Mouse (Mus musculus): ENCODE results near the gene Prn. TPM values are rescaled to one million over a fixed set of nuclear protein-coding genes. Genes with fewer than 3 reads are reported as not detected.
A peak's percentile ranks its signal among the peaks of the same experiment; 100 is the strongest.

The Prn gene
- polyA plus RNA-seq, 1 experiment from 2014 or later: not detected

- no peak overlapping the region for H3K4me3 ChIP-seq (replicated peaks; ENCODE audit: low read length)
- no peak overlapping the region for H3K9ac ChIP-seq (replicated peaks; ENCODE audit: low read depth, low read length)
- no peaks in the 10 kb centered on the region for H3K9me3 ChIP-seq (ENCODE audit: control insufficient read depth, low read length)
- H3K27ac ChIP-seq (ENCODE audit: low read length): no peak overlapping the region
- 0 out of 2 replicates have a peak, but pooled peaks cover 8% of the 10 kb centered on the region for H3K27me3 ChIP-seq (replicated peaks; ENCODE audit: control insufficient read depth, insufficient read depth, low read length)
- no peak for ATAC-seq
- H3K36me3 ChIP-seq (ENCODE audit: control insufficient read depth, insufficient read depth): no peaks in the 10 kb centered on the region
- peaks cover 12% of the 10 kb centered on the region; the same call in 1 of the 2 replicates for H3K4me1 ChIP-seq (replicated peaks; ENCODE audit: control insufficient read depth, insufficient read depth, low read length)
- no peak overlapping the region for H3K4me2 ChIP-seq (ENCODE audit: low read length)
- 54% methylated on average over 2 of the region's 2 CpGs for WGBS
Observed at GRCm38 (mm10) chr2:131952456-131952855, 42.7 kb downstream of the Prn start.

- WGBS: 26% methylated on average over 29 of the region's 29 CpGs
- Histone ChIP-seq H3K27ac (ENCODE audit: low read length) (no peak overlapping the region), H3K9me3 (ENCODE audit: control insufficient read depth, low read length) (no peaks in the 10 kb centered on the region)
Observed at GRCm38 (mm10) chr2:131952961-131953538, 43.3 kb downstream of the Prn start.

GRCm38 (mm10) chr2:131953711-131954110, 44.0 kb downstream of the Prn start:
- Histone ChIP-seq H3K4me2 (ENCODE audit: low read length) (no peak overlapping the region), H3K9ac (replicated peaks; ENCODE audit: low read depth, low read length) (no peak overlapping the region), H3K27ac (ENCODE audit: low read length) (no peak overlapping the region), H3K36me3 (ENCODE audit: control insufficient read depth, insufficient read depth) (no peaks in the 10 kb centered on the region), H3K4me3 (replicated peaks; ENCODE audit: low read length) (no peak overlapping the region), H3K27me3 (replicated peaks; ENCODE audit: control insufficient read depth, insufficient read depth, low read length) (0 out of 2 replicates have a peak, but pooled peaks cover 8% of the 10 kb centered on the region), H3K9me3 (ENCODE audit: control insufficient read depth, low read length) (no peaks in the 10 kb centered on the region), H3K4me1 (replicated peaks; ENCODE audit: control insufficient read depth, insufficient read depth, low read length) (peaks cover 12% of the 10 kb centered on the region; the same call in 1 of the 2 replicates)
- ATAC-seq: no peak
- 91% methylated on average over 4 of the region's 4 CpGs for WGBS

More at GRCm38 (mm10) chr2:131952961-131953538, 43.3 kb downstream of the Prn start:
- Histone ChIP-seq H3K4me1 (replicated peaks; ENCODE audit: control insufficient read depth, insufficient read depth, low read length) (peaks cover 12% of the 10 kb centered on the region; the same call in 1 of the 2 replicates), H3K36me3 (ENCODE audit: control insufficient read depth, insufficient read depth) (no peaks in the 10 kb centered on the region), H3K4me3 (replicated peaks; ENCODE audit: low read length) (no peak overlapping the region; the same call in 1 of the 2 replicates), H3K4me2 (ENCODE audit: low read length) (peak overlapping the region; percentile 34), H3K9ac (replicated peaks; ENCODE audit: low read depth, low read length) (no peak overlapping the region), H3K27me3 (replicated peaks; ENCODE audit: control insufficient read depth, insufficient read depth, low read length) (0 out of 2 replicates have a peak, but pooled peaks cover 8% of the 10 kb centered on the region)
- no peak for ATAC-seq

GRCm38 (mm10) chr2:131954835-131955234, 45.1 kb downstream of the Prn start:
- H3K27ac ChIP-seq (ENCODE audit: low read length): no peak overlapping the region
- peaks cover 12% of the 10 kb centered on the region; the same call in 1 of the 2 replicates for H3K4me1 ChIP-seq (replicated peaks; ENCODE audit: control insufficient read depth, insufficient read depth, low read length)
- peak overlapping the region; percentile 77 for H3K4me2 ChIP-seq (ENCODE audit: low read length)
- peak; percentile 37 for ATAC-seq
- H3K4me3 ChIP-seq (replicated peaks; ENCODE audit: low read length): peak overlapping the region; percentile 45
- H3K9ac ChIP-seq (replicated peaks; ENCODE audit: low read depth, low read length): peak overlapping the region; percentile 27
- WGBS: 61% methylated on average over 9 of the region's 9 CpGs
- H3K9me3 ChIP-seq (ENCODE audit: control insufficient read depth, low read length): no peaks in the 10 kb centered on the region
- no peaks in the 10 kb centered on the region for H3K36me3 ChIP-seq (ENCODE audit: control insufficient read depth, insufficient read depth)
- 0 out of 2 replicates have a peak, but pooled peaks cover 8% of the 10 kb centered on the region for H3K27me3 ChIP-seq (replicated peaks; ENCODE audit: control insufficient read depth, insufficient read depth, low read length)

GRCm38 (mm10) chr2:131955264-131955663, 45.5 kb downstream of the Prn start:
- peak overlapping the region; percentile 77 for H3K4me2 ChIP-seq (ENCODE audit: low read length)
- H3K4me3 ChIP-seq (replicated peaks; ENCODE audit: low read length): peak overlapping the region; percentile 45
- no peaks in the 10 kb centered on the region for H3K9me3 ChIP-seq (ENCODE audit: control insufficient read depth, low read length)
- H3K27ac ChIP-seq (ENCODE audit: low read length): no peak overlapping the region
- H3K4me1 ChIP-seq (replicated peaks; ENCODE audit: control insufficient read depth, insufficient read depth, low read length): peaks cover 12% of the 10 kb centered on the region; the same call in 1 of the 2 replicates
- WGBS: 5% methylated on average over 17 of the region's 17 CpGs
- H3K27me3 ChIP-seq (replicated peaks; ENCODE audit: control insufficient read depth, insufficient read depth, low read length): 0 out of 2 replicates have a peak, but pooled peaks cover 8% of the 10 kb centered on the region
- peak; percentile 78 for ATAC-seq
- H3K9ac ChIP-seq (replicated peaks; ENCODE audit: low read depth, low read length): peak overlapping the region; percentile 27
- no peaks in the 10 kb centered on the region for H3K36me3 ChIP-seq (ENCODE audit: control insufficient read depth, insufficient read depth)

- Histone ChIP-seq H3K4me3 (replicated peaks; ENCODE audit: low read length) (no peak overlapping the region), H3K4me1 (replicated peaks; ENCODE audit: control insufficient read depth, insufficient read depth, low read length) (peaks cover 12% of the 10 kb centered on the region; the same call in 1 of the 2 replicates), H3K9me3 (ENCODE audit: control insufficient read depth, low read length) (no peaks in the 10 kb centered on the region), H3K27me3 (replicated peaks; ENCODE audit: control insufficient read depth, insufficient read depth, low read length) (0 out of 2 replicates have a peak, but pooled peaks cover 8% of the 10 kb centered on the region), H3K36me3 (ENCODE audit: control insufficient read depth, insufficient read depth) (no peaks in the 10 kb centered on the region), H3K9ac (replicated peaks; ENCODE audit: low read depth, low read length) (no peak overlapping the region), H3K4me2 (ENCODE audit: low read length) (no peak overlapping the region), H3K27ac (ENCODE audit: low read length) (no peak overlapping the region)
- WGBS: 85% methylated on average over 7 of the region's 7 CpGs
- ATAC-seq: no peak
Observed at GRCm38 (mm10) chr2:131956336-131957256, 46.8 kb downstream of the Prn start.

GRCm38 (mm10) chr2:131957731-131958222, 48.0 kb downstream of the Prn start:
- ATAC-seq: no peak
- no peak overlapping the region for H3K27ac ChIP-seq (ENCODE audit: low read length)
- WGBS: 59% methylated on average over 9 of the region's 9 CpGs
- H3K4me3 ChIP-seq (replicated peaks; ENCODE audit: low read length): no peak overlapping the region
- no peak overlapping the region for H3K9ac ChIP-seq (replicated peaks; ENCODE audit: low read depth, low read length)
- peaks cover 12% of the 10 kb centered on the region; the same call in 1 of the 2 replicates for H3K4me1 ChIP-seq (replicated peaks; ENCODE audit: control insufficient read depth, insufficient read depth, low read length)
- H3K4me2 ChIP-seq (ENCODE audit: low read length): no peak overlapping the region
- 0 out of 2 replicates have a peak, but pooled peaks cover 7% of the 10 kb centered on the region for H3K27me3 ChIP-seq (replicated peaks; ENCODE audit: control insufficient read depth, insufficient read depth, low read length)
- H3K36me3 ChIP-seq (ENCODE audit: control insufficient read depth, insufficient read depth): no peaks in the 10 kb centered on the region
- H3K9me3 ChIP-seq (ENCODE audit: control insufficient read depth, low read length): no peaks in the 10 kb centered on the region

- Histone ChIP-seq H3K4me2 (ENCODE audit: low read length) (no peak overlapping the region), H3K27ac (ENCODE audit: low read length) (no peak overlapping the region), H3K9me3 (ENCODE audit: control insufficient read depth, low read length) (no peaks in the 10 kb centered on the region), H3K9ac (replicated peaks; ENCODE audit: low read depth, low read length) (no peak overlapping the region), H3K4me1 (replicated peaks; ENCODE audit: control insufficient read depth, insufficient read depth, low read length) (no peaks in the 10 kb centered on the region), H3K27me3 (replicated peaks; ENCODE audit: control insufficient read depth, insufficient read depth, low read length) (no peaks in the 10 kb centered on the region), H3K36me3 (ENCODE audit: control insufficient read depth, insufficient read depth) (no peaks in the 10 kb centered on the region), H3K4me3 (replicated peaks; ENCODE audit: low read length) (no peak overlapping the region)
- WGBS: 74% methylated on average over 2 of the region's 2 CpGs
- ATAC-seq: no peak
Observed at GRCm38 (mm10) chr2:131961671-131962070, 51.9 kb downstream of the Prn start.

GRCm38 (mm10) chr2:131970597-131970996, 60.8 kb downstream of the Prn start:
- H3K4me3 ChIP-seq (replicated peaks; ENCODE audit: low read length): no peak overlapping the region
- no peak overlapping the region for H3K4me2 ChIP-seq (ENCODE audit: low read length)
- H3K9ac ChIP-seq (replicated peaks; ENCODE audit: low read depth, low read length): no peak overlapping the region
- H3K36me3 ChIP-seq (ENCODE audit: control insufficient read depth, insufficient read depth): no peaks in the 10 kb centered on the region
- H3K4me1 ChIP-seq (replicated peaks; ENCODE audit: control insufficient read depth, insufficient read depth, low read length): no peaks in the 10 kb centered on the region
- H3K27ac ChIP-seq (ENCODE audit: low read length): no peak overlapping the region
- 86% methylated on average over 2 of the region's 2 CpGs for WGBS
- ATAC-seq: no peak
- no peaks in the 10 kb centered on the region for H3K9me3 ChIP-seq (ENCODE audit: control insufficient read depth, low read length)
- no peaks in the 10 kb centered on the region for H3K27me3 ChIP-seq (replicated peaks; ENCODE audit: control insufficient read depth, insufficient read depth, low read length)
